Mouse (Mus musculus): ENCODE results near the gene Slc25a1. TPM values are rescaled to one million over a fixed set of nuclear protein-coding genes. Genes with fewer than 3 reads are reported as not detected.
A peak's percentile ranks its signal among the peaks of the same experiment; 100 is the strongest.
"Not testable (repeated sequence)": the region's sequence is repeated elsewhere in the genome, so short reads cannot be mapped to it uniquely, and the experiment has no call there.

Slc25a1 gene
- polyA plus RNA-seq (2016; fragmentation: Nextera tagmentation; extraction: Ambion mirVana) = 37.6 and 37.8 TPM in 2 replicates

DNA sequence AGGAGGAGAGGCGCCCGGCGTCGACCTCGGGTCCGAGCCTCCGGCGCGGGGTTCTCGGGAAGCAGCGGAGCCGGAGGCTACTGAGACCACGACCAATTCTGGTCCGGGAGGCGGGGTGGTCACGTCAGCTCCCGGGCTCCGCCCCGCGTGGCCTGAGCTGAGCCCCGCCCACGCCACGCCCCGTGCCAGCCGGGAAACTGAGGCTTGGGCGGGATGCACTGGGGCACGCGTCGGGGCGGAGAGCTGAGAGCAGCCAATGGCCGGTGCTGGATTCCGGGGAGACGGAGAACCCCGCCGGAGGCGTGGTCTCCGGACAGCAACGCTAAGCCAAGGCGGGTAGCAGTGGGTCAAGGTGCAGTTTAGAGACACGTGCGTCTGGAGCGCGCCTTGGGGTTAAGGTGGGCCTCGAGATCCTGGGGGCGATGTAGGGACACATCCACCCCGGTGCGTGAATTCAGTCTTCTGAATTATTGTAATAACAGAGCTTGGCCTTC lies at the start of gene Slc25a1:
Gene Slc25a1, minus strand, starts transcription at position 133 of the 494 bp plus-strand sequence.
- peaks cover 17% of the 10 kb centered on the region for H3K36me3 ChIP-seq
- peak within 1 kb of the TSS; percentile 94 for H3K4me2 ChIP-seq
- peak within 1 kb of the TSS; percentile 71 for H3K4me3 ChIP-seq
- peak within 1 kb of the TSS; percentile 83 for H3K9ac ChIP-seq
- peaks cover 7% of the 10 kb centered on the region; the same call in 1 of the 2 replicates for H3K4me1 ChIP-seq (replicated peaks)
- H3K27me3 ChIP-seq (replicated peaks) = no peaks in the 10 kb centered on the region
- H3K27ac ChIP-seq (ENCODE audit: poor library complexity, severe bottlenecking) = peak within 1 kb of the TSS; percentile 9
- peak; percentile 89 for ATAC-seq (ENCODE audit: insufficient number of reproducible peaks, low FRiP score)
- under 1% methylated on average over 47 of the region's 47 CpGs for WGBS
- H3K9me3 ChIP-seq (replicated peaks) = no peaks in the 10 kb centered on the region

GRCm38 (mm10) chr16:17971853-17972252 lies 43.8 kb upstream of the Slc25a1 start:
- no peak for ATAC-seq (ENCODE audit: insufficient number of reproducible peaks, low FRiP score)
- Histone ChIP-seq H3K9ac (no peak overlapping the region), H3K27ac (ENCODE audit: poor library complexity, severe bottlenecking) (no peak overlapping the region), H3K9me3 (replicated peaks) (no peaks in the 10 kb centered on the region), H3K27me3 (replicated peaks) (no peaks in the 10 kb centered on the region), H3K4me3 (no peak overlapping the region), H3K36me3 (no peaks in the 10 kb centered on the region), H3K4me1 (replicated peaks) (no peaks in the 10 kb centered on the region), H3K4me2 (no peak overlapping the region)
- 68% methylated on average over 5 of the region's 5 CpGs for WGBS

GRCm38 (mm10) chr16:17962091-17962490 lies 34.1 kb upstream of the Slc25a1 start:
- Histone ChIP-seq H3K27ac (ENCODE audit: poor library complexity, severe bottlenecking) (no peak overlapping the region), H3K27me3 (replicated peaks) (no peaks in the 10 kb centered on the region), H3K9me3 (replicated peaks) (no peaks in the 10 kb centered on the region), H3K4me2 (no peak overlapping the region), H3K36me3 (no peaks in the 10 kb centered on the region), H3K4me1 (replicated peaks) (no peaks in the 10 kb centered on the region), H3K4me3 (no peak overlapping the region), H3K9ac (no peak overlapping the region)
- ATAC-seq (ENCODE audit: insufficient number of reproducible peaks, low FRiP score) = no peak
- 73% methylated on average over 7 of the region's 7 CpGs for WGBS

- not testable (repeated sequence) for ATAC-seq (ENCODE audit: insufficient number of reproducible peaks, low FRiP score); H3K4me2 ChIP-seq; H3K9me3 ChIP-seq (replicated peaks); H3K36me3 ChIP-seq; H3K9ac ChIP-seq; H3K4me3 ChIP-seq; H3K4me1 ChIP-seq (replicated peaks); H3K27me3 ChIP-seq (replicated peaks); H3K27ac ChIP-seq (ENCODE audit: poor library complexity, severe bottlenecking)
- 88% methylated on average over 17 of the region's 17 CpGs for WGBS
These were observed 28.1 kb upstream of the Slc25a1 start for GRCm38 (mm10) chr16:17956052-17956638.

DNA sequence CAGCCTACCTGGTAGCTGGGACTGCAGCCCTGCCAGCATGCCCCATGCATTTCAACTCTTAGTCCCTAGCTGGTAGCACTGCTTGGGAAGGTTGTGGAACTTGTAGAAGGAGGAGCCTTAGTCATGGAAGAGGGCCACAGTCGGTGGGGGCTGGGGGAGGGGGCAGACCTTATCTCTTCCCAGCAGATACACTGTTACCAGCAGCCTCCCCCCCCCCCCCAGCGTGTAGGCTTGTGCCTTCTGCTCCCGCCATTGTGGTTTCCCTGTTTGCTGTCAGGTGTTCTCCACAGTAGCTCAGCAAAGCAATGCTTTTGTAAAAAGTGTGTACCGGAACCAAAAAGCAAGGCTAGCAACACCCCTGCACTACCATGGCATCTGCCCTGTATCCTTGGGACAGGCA lies 23.6 kb upstream of the Slc25a1 start:
- H3K27me3 ChIP-seq (replicated peaks) = no peaks in the 10 kb centered on the region
- no peak overlapping the region for H3K27ac ChIP-seq (ENCODE audit: poor library complexity, severe bottlenecking)
- no peak overlapping the region for H3K4me2 ChIP-seq
- 75% methylated on average over 4 of the region's 4 CpGs for WGBS
- no peak overlapping the region for H3K4me3 ChIP-seq
- H3K4me1 ChIP-seq (replicated peaks) = no peaks in the 10 kb centered on the region
- peaks cover 5% of the 10 kb centered on the region; the same call in 1 of the 2 replicates for H3K9me3 ChIP-seq (replicated peaks)
- ATAC-seq (ENCODE audit: insufficient number of reproducible peaks, low FRiP score) = no peak
- H3K36me3 ChIP-seq = no peaks in the 10 kb centered on the region
- no peak overlapping the region for H3K9ac ChIP-seq

GRCm38 (mm10) chr16:17950068-17950467 lies 22.0 kb upstream of the Slc25a1 start:
- H3K4me1 ChIP-seq (replicated peaks) = no peaks in the 10 kb centered on the region
- 58% methylated on average over 4 of the region's 4 CpGs for WGBS
- no peaks in the 10 kb centered on the region for H3K9me3 ChIP-seq (replicated peaks)
- ATAC-seq (ENCODE audit: insufficient number of reproducible peaks, low FRiP score) = no peak
- H3K27ac ChIP-seq (ENCODE audit: poor library complexity, severe bottlenecking) = no peak overlapping the region
- no peaks in the 10 kb centered on the region for H3K27me3 ChIP-seq (replicated peaks)
- H3K36me3 ChIP-seq = no peaks in the 10 kb centered on the region
- H3K4me3 ChIP-seq = no peak overlapping the region
- no peak overlapping the region for H3K9ac ChIP-seq
- H3K4me2 ChIP-seq = no peak overlapping the region

DNA sequence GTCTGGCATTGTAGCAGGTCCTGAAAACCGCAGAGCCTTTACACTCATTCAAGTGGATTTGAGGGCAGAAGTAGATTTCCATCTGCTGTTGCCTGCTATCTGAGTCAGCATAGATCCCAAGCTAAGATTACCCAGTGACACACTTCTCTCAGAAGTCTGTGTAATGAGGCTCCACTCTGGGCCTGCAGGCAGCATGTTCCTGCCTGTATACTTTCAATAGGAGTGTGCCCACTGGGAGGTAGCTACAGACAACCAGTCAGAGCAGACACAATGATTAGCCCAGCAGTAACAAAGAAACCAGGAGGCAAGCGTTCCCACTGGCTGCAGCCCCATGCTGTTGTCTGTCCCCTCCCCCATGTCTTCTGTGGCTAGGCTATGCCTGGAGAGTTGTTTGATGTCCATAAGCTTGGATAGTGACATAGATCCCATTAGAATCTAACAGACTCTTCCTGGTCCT lies 21.4 kb upstream of the Slc25a1 start:
- H3K4me3 ChIP-seq = no peak overlapping the region
- no peaks in the 10 kb centered on the region for H3K4me1 ChIP-seq (replicated peaks)
- no peak for ATAC-seq (ENCODE audit: insufficient number of reproducible peaks, low FRiP score)
- no peak overlapping the region for H3K4me2 ChIP-seq
- no peaks in the 10 kb centered on the region for H3K27me3 ChIP-seq (replicated peaks)
- H3K27ac ChIP-seq (ENCODE audit: poor library complexity, severe bottlenecking) = no peak overlapping the region
- H3K9ac ChIP-seq = no peak overlapping the region
- no peaks in the 10 kb centered on the region for H3K36me3 ChIP-seq
- 40% methylated on average over 2 of the region's 2 CpGs for WGBS
- H3K9me3 ChIP-seq (replicated peaks) = no peaks in the 10 kb centered on the region

- WGBS = 53% methylated on average over 7 of the region's 7 CpGs
- no peak overlapping the region for H3K27ac ChIP-seq (ENCODE audit: poor library complexity, severe bottlenecking)
- no peak overlapping the region for H3K4me3 ChIP-seq
- H3K27me3 ChIP-seq (replicated peaks) = peaks cover 8% of the 10 kb centered on the region; the same call in 1 of the 2 replicates
- no peak for ATAC-seq (ENCODE audit: insufficient number of reproducible peaks, low FRiP score)
- no peaks in the 10 kb centered on the region for H3K9me3 ChIP-seq (replicated peaks)
- H3K9ac ChIP-seq = no peak overlapping the region
- no peak overlapping the region for H3K4me2 ChIP-seq
- no peaks in the 10 kb centered on the region for H3K36me3 ChIP-seq
- no peaks in the 10 kb centered on the region for H3K4me1 ChIP-seq (replicated peaks)
These were observed 17.2 kb upstream of the Slc25a1 start for GRCm38 (mm10) chr16:17945081-17945831.

DNA sequence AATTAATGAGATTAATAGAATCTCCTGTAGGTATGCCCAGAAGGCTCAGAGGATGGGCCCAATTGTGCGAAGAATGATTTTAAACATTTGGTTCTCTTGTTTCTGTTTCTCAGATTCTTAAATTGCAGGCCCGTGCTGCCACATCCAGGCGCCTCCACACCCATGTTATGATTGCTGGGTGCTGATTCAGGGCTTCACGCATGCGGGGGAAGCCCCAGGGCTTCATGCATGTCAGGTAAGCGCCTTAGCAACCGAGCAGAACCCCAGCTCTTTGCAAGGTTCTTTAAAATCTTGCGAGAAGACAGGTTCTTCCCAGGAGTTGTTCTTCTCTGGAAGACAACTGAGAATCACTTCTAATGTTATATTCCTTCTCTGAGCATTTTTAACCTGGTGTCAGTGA lies 15.4 kb upstream of the Slc25a1 start:
- ATAC-seq (ENCODE audit: insufficient number of reproducible peaks, low FRiP score) = no peak
- no peak overlapping the region for H3K27ac ChIP-seq (ENCODE audit: poor library complexity, severe bottlenecking)
- no peak overlapping the region for H3K4me2 ChIP-seq
- peaks cover 8% of the 10 kb centered on the region; the same call in 1 of the 2 replicates for H3K27me3 ChIP-seq (replicated peaks)
- H3K4me1 ChIP-seq (replicated peaks) = no peaks in the 10 kb centered on the region
- H3K4me3 ChIP-seq = no peak overlapping the region
- no peak overlapping the region for H3K9ac ChIP-seq
- no peaks in the 10 kb centered on the region for H3K9me3 ChIP-seq (replicated peaks)
- no peaks in the 10 kb centered on the region for H3K36me3 ChIP-seq
- 52% methylated on average over 8 of the region's 8 CpGs for WGBS

- no peak overlapping the region for H3K9ac ChIP-seq
- H3K36me3 ChIP-seq = no peaks in the 10 kb centered on the region
- H3K4me3 ChIP-seq = no peak overlapping the region
- WGBS = 44% methylated on average over 9 of the region's 9 CpGs
- peaks cover 32% of the 10 kb centered on the region for H3K27me3 ChIP-seq (replicated peaks)
- no peak overlapping the region for H3K4me2 ChIP-seq
- H3K4me1 ChIP-seq (replicated peaks) = no peaks in the 10 kb centered on the region; the same call in 1 of the 2 replicates
- H3K27ac ChIP-seq (ENCODE audit: poor library complexity, severe bottlenecking) = no peak overlapping the region
- no peaks in the 10 kb centered on the region for H3K9me3 ChIP-seq (replicated peaks)
- ATAC-seq (ENCODE audit: insufficient number of reproducible peaks, low FRiP score) = peak; percentile 71
These were observed 11.3 kb upstream of the Slc25a1 start for GRCm38 (mm10) chr16:17939255-17939751.

GRCm38 (mm10) chr16:17938821-17939220 lies 10.8 kb upstream of the Slc25a1 start:
- Histone ChIP-seq H3K4me1 (replicated peaks) (no peaks in the 10 kb centered on the region; the same call in 1 of the 2 replicates), H3K27me3 (replicated peaks) (peaks cover 30% of the 10 kb centered on the region), H3K4me2 (no peak overlapping the region), H3K9ac (no peak overlapping the region), H3K27ac (ENCODE audit: poor library complexity, severe bottlenecking) (no peak overlapping the region), H3K36me3 (no peaks in the 10 kb centered on the region), H3K4me3 (no peak overlapping the region), H3K9me3 (replicated peaks) (no peaks in the 10 kb centered on the region)
- 8% methylated on average over 7 of the region's 7 CpGs for WGBS
- ATAC-seq (ENCODE audit: insufficient number of reproducible peaks, low FRiP score) = peak; percentile 84
